Mouse (Mus musculus): ENCODE data around the gene Itgb1bp1. TPM values are rescaled to one million over a fixed set of nuclear protein-coding genes. Genes with fewer than 3 reads are reported as not detected.

The Itgb1bp1 gene
- polyA plus RNA-seq, 1 experiment, result 34.9 TPM

DNA sequence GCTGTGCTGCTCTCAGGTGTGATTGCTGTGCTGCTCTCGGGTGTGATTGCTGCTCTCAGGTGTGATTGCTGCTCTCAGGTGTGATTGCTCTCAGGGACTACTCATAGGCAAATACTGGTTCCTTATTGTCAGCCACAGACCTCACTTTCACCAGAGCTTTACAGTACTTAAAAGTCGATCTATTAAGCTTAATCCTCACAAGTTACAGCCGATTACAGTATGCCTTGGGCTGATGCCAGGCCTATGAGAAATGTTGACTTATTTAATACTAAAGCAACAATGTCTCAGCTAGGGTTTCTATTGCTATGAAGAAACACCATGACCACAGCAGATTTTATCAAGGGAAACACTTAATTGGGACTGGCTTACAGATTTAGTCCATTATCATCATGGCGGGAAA lies 89.7 kb downstream of the Itgb1bp1 start:
- H3K27ac ChIP-seq (ENCODE audit: insufficient read depth, low read length), result no peak overlapping the region
- H3K4me3 ChIP-seq (ENCODE audit: insufficient read depth, low read length), result no peak overlapping the region
- peaks cover 2% of the 10 kb centered on the region for H3K4me1 ChIP-seq (ENCODE audit: control insufficient read depth, insufficient read depth, low read length)
- TF ChIP-seq CTCF (IDR thresholded peaks at IDR 0.05; ENCODE audit: extremely low read depth, insufficient read depth, low read length), result no peak

DNA sequence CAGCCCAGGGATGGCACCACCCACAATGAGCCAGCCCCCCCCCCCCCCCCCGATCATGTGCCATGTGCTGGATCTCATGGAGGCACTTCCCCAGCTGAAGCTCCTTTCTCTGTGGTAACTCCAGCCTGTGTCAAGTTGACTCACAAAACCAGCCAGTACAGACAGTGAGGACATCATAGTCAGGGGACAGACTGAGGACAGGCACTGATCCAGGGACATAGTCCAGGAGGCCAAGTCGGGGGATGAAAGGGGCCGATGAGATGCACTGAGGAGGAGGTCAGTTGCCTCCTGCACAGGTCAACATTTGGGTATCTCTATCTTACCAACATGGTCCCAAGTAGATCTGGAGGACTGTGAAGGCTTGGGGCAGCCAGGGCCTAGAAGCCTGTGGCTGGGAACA lies 90.6 kb downstream of the Itgb1bp1 start:
- TF ChIP-seq POLR2A (IDR thresholded peaks at IDR 0.05; ENCODE audit: extremely low read depth, insufficient read depth, low read length) (no peak), CTCF (IDR thresholded peaks at IDR 0.05; ENCODE audit: extremely low read depth, insufficient read depth, low read length) (no peak)
- H3K27ac ChIP-seq (ENCODE audit: insufficient read depth, low read length), result no peak overlapping the region
- H3K4me1 ChIP-seq (ENCODE audit: control insufficient read depth, insufficient read depth, low read length), result 0 out of 2 replicates have a peak, but pooled peaks cover 2% of the 10 kb centered on the region
- H3K4me3 ChIP-seq (ENCODE audit: insufficient read depth, low read length), result no peak overlapping the region

DNA sequence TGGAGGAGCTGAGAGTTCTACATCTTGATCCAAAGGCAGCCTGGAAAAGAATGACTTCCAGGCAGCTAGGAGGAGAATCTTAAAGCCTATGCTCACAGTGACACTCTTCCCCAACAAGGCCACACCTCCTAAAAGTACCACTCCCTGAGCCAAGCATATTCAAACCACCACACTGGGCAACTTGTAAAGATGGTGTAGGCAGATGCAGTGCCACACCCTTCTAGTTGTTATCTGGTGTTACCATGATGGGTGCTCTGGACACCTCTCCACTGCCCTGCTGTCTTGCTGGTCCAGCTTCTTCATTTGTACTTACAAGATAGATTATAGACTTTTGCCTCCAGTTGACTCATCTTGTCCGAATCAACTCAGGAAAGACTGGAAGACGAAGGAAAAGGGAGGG lies 94.5 kb downstream of the Itgb1bp1 start:
- H3K4me1 ChIP-seq (ENCODE audit: control insufficient read depth, insufficient read depth, low read length), result peaks cover 2% of the 10 kb centered on the region; the same call in 1 of the 2 replicates
- H3K27ac ChIP-seq (ENCODE audit: insufficient read depth, low read length), result no peak overlapping the region
- no peak overlapping the region for H3K4me3 ChIP-seq (ENCODE audit: insufficient read depth, low read length)
- no peak for TF ChIP-seq POLR2A (IDR thresholded peaks at IDR 0.05; ENCODE audit: extremely low read depth, insufficient read depth, low read length)
- no peak for TF ChIP-seq CTCF (IDR thresholded peaks at IDR 0.05; ENCODE audit: extremely low read depth, insufficient read depth, low read length)

Other genes starting within 250 kb of the Itgb1bp1 start
- 57.0 and 58.0 TPM in 2 replicates for gene Cpsf3, start 893 bp downstream of the Itgb1bp1 start, polyA plus RNA-seq (2012; rRNA removed)
- gene Iah1, start 30.1 kb upstream of the Itgb1bp1 start, polyA plus RNA-seq (2012; rRNA removed), result 24.3 and 26.3 TPM in 2 replicates
- gene Adam17, start 87.3 kb upstream of the Itgb1bp1 start, polyA plus RNA-seq (2012; rRNA removed), result 15.2 and 16.3 TPM in 2 replicates
- gene Ywhaq, start 131.4 kb upstream of the Itgb1bp1 start, polyA plus RNA-seq (2012; rRNA removed), result 330 and 331 TPM in 2 replicates